Mouse (Mus musculus) inflammation-experienced regulatory T-cells, adult 6 months (primary cell): Measurements from ENCODE around the gene Ifitm1. TPM values are rescaled to one million over a fixed set of nuclear protein-coding genes. Genes with fewer than 3 reads are reported as not detected.
"Not testable (repeated sequence)": the region's sequence is repeated elsewhere in the genome, so short reads cannot be mapped to it uniquely, and the experiment has no call there.

Source experiments
- ATAC-seq: one replicate; pipeline ENCODE4 v1.8.0; 2017
- polyA plus RNA-seq, 3 experiments: library from polyadenylated mRNA; unstranded; fragments of 100-300 nt; shearing (Covaris generic); gene quantifications; one replicate each; pipeline ENCODE4 v1.2.1; 2017

Gene Ifitm1
- polyA plus RNA-seq, 3 experiments from 2014 or later = 0.54 to 6.6 TPM; not detected in 1

GRCm38 (mm10) chr7:140951051-140951450 is 16.0 kb upstream of the Ifitm1 start:
- no peak for ATAC-seq

GRCm38 (mm10) chr7:140951765-140952164 is 15.3 kb upstream of the Ifitm1 start:
- no peak for ATAC-seq

GRCm38 (mm10) chr7:140952441-140952840 is 14.6 kb upstream of the Ifitm1 start:
- no peak for ATAC-seq

GRCm38 (mm10) chr7:140953133-140953532 is 13.9 kb upstream of the Ifitm1 start:
- no peak for ATAC-seq

GRCm38 (mm10) chr7:140953800-140954732 is 13.0 kb upstream of the Ifitm1 start:
- ATAC-seq = no peak

DNA sequence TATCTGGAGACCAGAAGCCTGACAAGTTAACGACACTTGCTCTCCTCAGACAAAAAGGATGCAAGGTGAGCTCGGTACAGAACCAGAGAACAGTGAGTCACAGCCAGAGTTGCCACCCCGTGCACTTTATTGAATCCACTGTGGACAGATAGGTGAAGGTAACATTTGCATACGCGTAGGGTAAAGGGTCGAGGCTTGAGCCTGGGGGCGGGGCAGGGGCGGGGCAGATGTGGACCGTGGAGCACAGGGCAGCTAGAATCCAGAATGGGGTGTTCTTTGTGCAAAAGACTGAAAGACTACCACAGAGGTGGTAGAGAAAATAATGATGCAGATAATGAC is 12.3 kb upstream of the Ifitm1 start:
- no peak for ATAC-seq

GRCm38 (mm10) chr7:140955342-140955741 is 11.7 kb upstream of the Ifitm1 start:
- peak; percentile 40 for ATAC-seq

DNA sequence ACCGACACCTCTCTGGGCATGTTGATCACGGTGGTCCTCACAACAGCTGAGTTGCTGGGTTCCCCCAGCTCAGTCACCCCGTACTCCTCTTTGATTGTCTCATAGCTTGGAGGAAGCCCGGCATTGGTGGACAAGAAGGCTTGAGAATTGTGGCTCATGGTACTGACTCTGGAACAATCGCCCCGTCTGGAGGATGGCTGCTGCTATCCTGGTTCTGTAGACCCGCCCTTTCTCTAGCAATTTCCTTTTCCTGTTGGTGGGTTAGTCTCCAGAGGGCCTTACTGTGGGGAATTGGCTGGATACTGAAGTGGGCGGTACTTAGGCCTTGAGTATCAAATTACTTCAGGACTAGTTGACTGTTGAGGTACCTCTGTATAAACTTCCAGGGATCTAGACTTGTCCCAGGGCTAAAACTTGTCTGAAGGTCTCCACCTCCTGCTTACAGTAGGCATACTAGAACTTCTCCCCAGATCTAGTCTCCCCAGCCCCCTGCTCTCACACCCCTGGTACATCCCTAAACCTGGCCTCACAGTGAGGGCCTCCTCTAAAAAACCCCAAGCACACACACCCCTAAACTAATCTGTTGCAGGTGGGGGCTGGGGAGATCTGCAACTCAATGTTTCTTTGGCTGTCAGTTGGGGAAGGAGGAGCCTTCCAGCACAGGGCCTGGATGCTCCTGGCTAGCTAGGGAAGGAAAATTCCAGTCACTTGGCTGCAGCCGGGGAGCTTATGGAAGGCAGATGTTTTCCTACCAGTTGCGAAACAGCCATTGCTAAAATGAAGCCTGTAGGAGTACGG is 11.1 kb upstream of the Ifitm1 start, which contains the start of the genes Gm45717 and Ifitm2:
Gene Gm45717 (minus strand): TSS at position 180 of the 798 bp plus-strand sequence.
Gene Ifitm2 (minus strand): TSS at position 230 of the 798 bp plus-strand sequence.
- ATAC-seq = peak; percentile 35

GRCm38 (mm10) chr7:140956556-140956869 is 10.5 kb upstream of the Ifitm1 start:
- ATAC-seq = no peak

DNA sequence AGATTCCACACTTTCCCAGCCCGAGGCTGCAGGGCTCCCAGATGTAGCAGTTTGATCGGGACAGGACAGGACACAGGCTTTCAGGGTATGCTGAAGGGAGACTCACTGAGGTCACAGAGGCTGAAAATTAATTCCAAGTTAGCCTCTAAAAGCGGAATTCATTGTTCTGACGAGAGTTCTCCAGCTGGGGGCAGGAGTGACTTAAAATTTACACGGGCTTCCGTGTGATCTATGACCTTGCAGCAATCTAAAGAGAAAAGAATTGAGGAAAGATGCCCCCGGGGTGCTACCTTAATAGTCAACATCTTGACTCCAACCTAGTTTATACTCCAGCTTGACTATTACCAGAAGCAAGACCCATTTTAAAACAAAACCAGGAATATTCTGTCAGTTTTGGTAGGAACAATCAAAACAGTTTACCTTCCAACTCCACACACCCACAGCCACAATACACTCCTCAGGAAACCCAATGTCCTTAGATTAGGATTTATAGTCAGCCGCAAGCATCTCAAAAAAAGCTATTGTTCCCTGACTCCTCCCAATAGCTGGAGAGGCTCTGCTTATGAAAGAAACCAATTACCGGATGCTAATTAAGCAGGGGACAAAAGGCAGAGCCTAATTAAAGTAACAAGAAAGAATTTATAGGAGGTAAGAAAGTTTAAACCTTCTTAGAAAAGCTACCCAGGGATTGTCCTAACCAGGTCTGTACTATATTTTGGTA is 7.7 kb upstream of the Ifitm1 start:
- peak; percentile 43 for ATAC-seq

- no peak for ATAC-seq
These were observed 7.0 kb upstream of the Ifitm1 start for GRCm38 (mm10) chr7:140960026-140960425.

DNA sequence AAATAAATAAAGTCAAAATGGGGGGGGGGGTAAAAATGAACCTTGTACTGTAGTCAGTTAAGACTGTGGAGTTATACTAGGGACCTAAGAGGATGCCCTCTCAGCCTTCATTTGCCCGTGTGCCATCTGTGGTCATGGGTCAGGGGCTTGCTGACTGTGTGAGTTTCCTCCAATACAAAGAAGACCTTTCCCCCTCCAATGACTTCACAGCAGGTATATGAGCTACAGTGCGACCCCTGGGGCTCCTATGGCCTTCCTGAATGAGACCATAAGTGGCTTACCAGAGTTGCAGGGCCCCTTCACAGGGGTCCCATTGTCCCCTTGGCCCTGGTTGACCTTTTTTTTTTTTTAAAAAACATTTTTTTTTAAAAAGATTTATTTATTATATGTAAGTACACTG is 5.6 kb upstream of the Ifitm1 start:
- ATAC-seq = no peak

DNA sequence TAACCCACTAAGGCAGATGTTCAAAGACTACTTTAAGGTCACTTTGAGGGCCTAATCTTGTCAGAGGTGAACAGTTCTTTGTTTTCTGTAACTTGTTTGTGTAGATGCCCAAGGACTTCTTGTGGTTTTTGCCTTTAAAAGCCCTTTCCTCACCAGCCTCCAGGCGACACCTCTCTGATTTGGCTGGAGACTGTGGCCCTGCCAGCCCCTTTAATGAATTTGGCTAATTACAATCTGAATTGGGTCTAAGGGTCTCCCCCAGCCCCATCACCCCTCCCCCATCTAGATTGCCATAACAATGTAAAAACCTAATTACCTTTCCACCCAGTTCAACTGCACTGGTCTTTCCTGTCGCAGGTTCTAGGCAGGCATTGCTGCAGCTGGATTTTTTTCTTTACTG is 4.3 kb upstream of the Ifitm1 start:
- ATAC-seq = no peak

GRCm38 (mm10) chr7:140967862-140968591 is 1.0 kb downstream of the Ifitm1 start:
- ATAC-seq = no peak

DNA sequence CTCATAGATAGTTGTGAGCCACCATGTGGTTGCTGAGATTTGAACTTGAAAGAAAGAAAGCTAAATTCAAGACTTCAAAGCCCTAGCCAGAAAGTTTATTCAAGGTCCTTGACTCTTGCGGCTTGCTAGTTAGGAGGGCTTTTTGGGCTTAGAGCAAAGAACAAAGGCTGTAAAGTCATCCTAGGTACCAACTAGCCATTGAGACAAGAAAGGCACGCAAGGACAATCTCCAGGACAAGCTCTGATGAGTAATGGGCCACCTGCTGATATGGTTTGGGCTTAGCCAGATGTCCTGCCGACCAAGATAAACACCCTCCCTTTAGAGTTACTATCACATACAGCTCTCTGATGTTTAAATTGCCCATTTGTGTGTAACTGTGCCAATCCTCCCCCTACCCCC is 1.7 kb downstream of the Ifitm1 start:
- ATAC-seq = not testable (repeated sequence)

DNA sequence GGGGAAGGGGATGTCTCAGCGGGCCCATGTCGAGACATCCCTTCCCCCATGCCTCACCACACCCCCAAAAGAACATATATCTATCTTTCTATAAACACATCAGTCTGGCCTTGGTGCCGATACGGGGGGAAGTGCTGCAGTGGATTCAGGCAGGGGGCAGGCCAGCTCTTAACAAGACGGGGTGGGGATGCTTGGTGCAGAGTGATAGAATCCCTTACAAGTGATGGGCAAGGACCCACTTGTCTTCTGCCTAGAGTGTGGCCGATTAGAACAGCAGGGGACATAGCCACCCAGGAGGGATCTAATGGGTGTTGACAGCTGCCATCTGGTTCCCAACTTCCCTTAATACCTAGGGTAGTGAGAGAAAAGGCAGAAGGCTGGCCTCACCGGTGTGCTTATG is 3.9 kb downstream of the Ifitm1 start:
- ATAC-seq = no peak

DNA sequence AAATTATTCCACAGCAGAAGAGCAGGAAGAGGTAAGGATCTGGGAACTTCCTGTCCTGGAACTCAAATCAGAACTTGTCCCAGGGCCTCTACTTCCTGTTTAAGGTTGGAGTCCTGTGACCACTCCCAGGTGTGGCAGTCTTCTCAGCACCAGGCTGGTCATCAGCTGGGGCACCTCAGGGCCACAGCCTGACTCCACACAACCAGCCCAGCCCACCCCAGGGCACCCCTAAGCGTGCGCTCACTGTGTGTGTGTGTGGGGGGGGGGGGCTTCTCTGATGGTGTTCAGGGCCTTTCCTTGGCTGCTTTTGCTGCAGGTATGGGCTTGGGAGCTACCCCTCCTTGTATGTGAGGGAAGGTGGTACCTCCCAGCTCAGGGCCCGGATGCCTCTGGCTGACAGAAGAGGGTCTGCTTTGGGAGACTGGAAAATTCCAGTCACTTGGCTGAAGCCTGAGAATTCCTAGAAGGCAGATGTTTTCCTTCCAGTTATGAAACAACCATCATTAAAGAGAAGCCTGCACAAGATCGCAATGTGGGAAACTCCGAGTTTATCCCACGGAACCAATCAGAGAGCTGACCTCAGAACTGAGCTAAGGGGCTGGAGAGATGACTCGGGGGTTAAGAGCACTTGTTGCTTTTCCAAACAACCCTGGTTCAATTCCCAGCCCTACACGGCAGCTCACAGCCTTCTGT is 4.6 kb downstream of the Ifitm1 start:
- no peak for ATAC-seq

GRCm38 (mm10) chr7:140973396-140974165 is 6.6 kb downstream of the Ifitm1 start:
- ATAC-seq = no peak

DNA sequence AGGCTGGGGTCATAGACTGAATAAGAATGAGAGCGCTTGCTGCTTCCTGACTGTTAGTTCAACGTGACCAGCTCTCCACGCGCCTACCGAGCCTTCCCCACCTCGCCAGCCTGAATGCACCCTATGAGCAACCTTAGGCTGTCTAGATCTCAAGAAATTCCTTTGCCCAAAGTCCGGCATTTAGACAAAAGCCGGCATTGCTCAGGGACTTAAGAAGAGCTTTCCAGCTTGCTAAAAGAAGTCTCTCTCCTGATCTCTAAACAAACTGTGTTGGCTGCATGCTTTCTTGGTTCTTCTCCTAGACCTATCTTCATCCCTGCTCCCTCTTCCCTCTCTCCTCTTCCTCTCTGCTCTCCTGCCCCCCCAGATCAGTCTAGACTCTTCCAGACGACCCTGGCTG is 7.9 kb downstream of the Ifitm1 start:
- no peak for ATAC-seq

DNA sequence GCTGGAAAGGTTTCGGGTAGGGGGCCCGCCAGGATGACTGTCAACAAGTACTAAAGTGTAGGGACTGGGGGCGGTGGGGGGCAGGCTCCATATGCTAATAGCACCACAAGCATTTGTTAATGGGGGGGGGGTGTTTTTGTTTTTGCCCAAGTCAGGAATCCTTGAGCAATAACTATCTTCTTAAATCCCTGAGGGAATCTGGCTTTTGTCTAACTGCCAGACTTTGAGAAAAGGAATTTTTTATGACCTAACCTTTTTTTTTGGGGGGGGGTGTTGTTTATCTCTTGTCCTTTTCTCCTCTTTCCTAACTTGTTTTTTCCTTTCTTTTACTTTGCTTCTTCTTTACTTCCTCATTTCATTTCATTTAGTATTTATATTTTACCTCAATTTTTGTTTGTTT is 8.4 kb downstream of the Ifitm1 start:
- no peak for ATAC-seq

GRCm38 (mm10) chr7:140976720-140977119 is 9.7 kb downstream of the Ifitm1 start:
- ATAC-seq = not testable (repeated sequence)
